Mouse (Mus musculus): ENCODE measurements at regions not wholly inside any gene's neighbourhood (a gene's known extent, or its start where the extent isn't known, plus 50 kb on each side); places are given as distances from the start of the nearest gene placed in this dataset.

DNA sequence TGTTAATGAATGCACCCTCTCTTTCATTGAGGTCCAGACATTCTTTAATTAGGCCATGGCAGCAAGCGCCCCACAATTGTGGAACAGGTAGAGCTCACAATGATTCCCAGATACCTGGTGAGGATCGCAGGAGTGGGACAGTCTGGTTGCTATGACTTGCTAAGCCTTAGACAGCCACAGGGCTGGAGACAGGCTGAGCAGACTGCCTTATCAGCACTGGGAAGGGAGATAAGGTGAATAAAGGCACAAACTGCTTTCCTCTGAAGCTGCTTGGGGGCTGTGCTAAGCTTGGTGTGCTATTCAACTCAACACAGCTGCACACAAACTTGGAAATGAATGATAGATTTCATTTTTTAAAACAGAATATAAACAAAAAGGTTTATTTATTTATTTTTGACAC, 159.8 kb upstream of the Masp1 start:
- DNase-seq (ENCODE audit: low spot score in 2 of 2), result no peak

DNA sequence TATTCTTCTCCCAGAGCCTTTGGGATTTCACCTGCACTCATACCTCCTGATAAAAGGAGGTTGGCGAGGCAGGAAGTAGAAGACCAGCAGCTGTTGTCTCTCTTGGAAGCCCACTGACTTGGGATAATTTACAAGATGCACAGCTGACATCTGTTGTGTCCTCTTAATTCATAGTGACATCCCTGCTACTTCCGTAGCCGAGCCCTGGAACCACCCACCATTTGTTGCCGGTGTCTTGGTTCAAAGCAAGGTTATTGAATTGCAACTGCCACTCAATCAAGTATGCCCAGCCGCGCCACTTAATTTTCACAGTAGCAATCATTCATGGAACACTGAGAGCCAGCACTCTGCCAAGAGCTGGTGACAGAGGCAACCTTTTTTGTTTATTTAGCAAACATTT, 151.8 kb upstream of the Masp1 start:
- peak in 1 of 2 experiments; percentile 14 for DNase-seq (ENCODE audit: low spot score in 2 of 2)

DNA sequence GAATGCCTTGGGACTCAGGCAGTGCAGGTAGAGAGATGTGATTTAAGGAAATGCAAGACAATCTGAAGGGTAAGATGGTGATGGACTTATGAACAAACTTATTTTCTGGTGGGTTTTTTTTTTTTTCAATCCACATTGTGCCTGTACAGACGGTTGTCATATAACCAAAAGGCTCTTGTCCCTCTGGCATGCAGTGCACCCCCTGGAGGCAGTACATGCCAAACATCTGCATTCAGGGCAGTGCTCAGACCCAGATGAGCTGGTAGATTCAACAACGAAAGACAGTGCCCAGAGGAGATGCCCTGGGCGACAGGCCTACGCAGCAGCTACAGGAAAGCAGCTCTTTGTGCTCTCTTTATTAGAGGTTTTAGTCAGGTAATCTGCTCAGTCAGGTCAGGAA, 149.5 kb upstream of the Masp1 start:
- DNase-seq (ENCODE audit: low spot score in 2 of 2), result peak in 1 of 2 experiments; percentile 6

DNA sequence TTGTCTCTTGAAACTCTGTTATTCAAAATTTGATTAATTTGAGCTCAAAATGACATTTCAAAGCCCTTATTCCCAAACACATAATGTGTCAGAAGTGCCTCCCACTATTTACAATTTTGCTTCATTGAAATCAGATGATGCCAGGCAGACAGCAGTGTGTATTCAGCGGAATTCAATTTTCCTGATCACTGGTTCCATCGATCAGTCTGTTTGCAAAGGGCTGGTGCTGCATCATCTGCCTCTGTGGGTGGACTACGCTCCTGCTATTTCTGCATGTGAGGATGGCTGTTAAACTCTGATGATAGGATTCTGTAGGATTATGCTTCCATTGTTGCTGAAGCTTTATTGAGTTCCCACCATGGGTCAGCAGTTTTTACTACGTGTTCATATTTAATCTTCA, 149.0 kb upstream of the Masp1 start:
- no peak for DNase-seq (ENCODE audit: low spot score in 2 of 2)
